Mouse (Mus musculus) brown adipose tissue, adult 24 weeks (tissue): ENCODE measurements around the gene Magi1. TPM values are rescaled to one million over a fixed set of nuclear protein-coding genes. Genes with fewer than 3 reads are reported as not detected.

Source experiments
- H3K27ac ChIP-seq: fragments of 200-500 bp; replicated peaks from 2 replicates; pipeline ENCODE4 v1.5.1; 2012; ENCODE audit warnings: low read depth, mild to moderate bottlenecking, low read length
- H3K4me1 ChIP-seq: fragments of 200-500 bp; 2 replicates; pipeline ENCODE4 v1.6.1; 2012; ENCODE audit warnings: low read length, mixed read lengths; ENCODE audit not compliant: control insufficient read depth, insufficient read depth, insufficient read length
- H3K4me3 ChIP-seq: fragments of 200-500 bp; 2 replicates; pipeline ENCODE4 v1.5.1; 2012; ENCODE audit warnings: low read depth, mild to moderate bottlenecking, low read length, moderate library complexity; ENCODE audit not compliant: insufficient read depth
- polyA plus RNA-seq: library from polyadenylated mRNA; stranded (reverse); fragments of >200 nt; gene quantifications from 2 replicates; pipeline ENCODE4 v1.2.4, GENCODE M21; 2012; ENCODE audit not compliant: missing spikeins, insufficient read depth, insufficient read length

Magi1 gene
- polyA plus RNA-seq, 1 experiment, result 4.5 TPM

DNA sequence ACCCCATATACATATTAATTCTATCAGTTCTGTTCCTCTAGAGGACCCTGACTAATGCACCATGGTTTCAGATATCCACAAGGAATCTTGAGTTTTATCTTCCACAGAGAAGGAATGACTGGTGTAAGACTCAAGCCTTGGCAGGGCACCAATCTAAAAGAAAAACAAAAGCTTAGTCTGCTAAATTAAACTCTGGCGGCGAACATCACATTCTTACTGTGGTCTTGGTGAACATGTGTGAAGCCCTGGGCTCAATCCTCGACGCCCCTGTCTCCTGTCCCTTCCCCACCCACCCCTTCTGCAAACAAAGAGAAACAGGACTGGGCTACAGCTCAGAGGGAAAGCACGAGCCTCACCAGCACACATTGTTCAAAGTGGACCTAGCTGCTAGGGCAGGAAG lies 182.5 kb downstream of the Magi1 start:
- Histone ChIP-seq H3K27ac (no peak overlapping the region), H3K4me3 (no peak overlapping the region), H3K4me1 (peaks cover 12% of the 10 kb centered on the region; the same call in 1 of the 2 replicates)

DNA sequence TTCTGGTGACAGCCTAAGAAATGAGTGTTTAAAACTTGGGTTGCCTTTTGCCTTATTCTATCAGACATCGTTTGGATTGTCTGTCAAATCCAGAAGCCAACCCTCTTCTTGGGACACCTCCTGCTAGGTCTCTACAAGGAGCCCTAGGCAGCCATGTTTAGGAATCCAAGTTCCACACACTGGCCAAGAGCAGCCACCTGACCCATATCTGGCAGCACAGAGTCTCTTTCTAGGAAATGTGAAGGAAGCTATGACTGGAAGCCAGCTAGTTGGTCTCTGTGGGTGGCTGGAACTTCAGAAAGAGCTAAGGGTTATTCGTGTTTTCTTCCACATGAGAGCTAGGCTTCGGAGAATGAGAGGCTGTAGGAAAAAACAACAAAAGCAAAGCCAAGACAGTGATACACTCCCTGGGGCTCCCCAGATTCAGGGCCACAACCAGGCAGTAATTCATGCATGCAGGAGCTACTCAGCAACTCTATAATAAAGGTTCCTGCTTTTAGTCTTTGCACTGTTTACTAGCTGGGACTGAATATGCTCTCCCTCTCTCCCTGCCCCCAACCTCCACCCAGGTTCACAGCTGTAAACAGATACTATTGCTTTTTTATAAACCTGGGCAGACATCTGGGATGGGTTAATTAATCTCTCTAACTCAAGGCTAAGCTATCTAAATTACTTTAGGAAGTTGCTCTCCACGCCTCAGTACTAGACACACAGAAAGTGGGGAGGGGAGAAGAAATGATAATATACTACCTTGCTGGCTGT lies 188.6 kb downstream of the Magi1 start:
- Histone ChIP-seq H3K27ac (no peak overlapping the region), H3K4me3 (no peak overlapping the region), H3K4me1 (peaks cover 14% of the 10 kb centered on the region)

DNA sequence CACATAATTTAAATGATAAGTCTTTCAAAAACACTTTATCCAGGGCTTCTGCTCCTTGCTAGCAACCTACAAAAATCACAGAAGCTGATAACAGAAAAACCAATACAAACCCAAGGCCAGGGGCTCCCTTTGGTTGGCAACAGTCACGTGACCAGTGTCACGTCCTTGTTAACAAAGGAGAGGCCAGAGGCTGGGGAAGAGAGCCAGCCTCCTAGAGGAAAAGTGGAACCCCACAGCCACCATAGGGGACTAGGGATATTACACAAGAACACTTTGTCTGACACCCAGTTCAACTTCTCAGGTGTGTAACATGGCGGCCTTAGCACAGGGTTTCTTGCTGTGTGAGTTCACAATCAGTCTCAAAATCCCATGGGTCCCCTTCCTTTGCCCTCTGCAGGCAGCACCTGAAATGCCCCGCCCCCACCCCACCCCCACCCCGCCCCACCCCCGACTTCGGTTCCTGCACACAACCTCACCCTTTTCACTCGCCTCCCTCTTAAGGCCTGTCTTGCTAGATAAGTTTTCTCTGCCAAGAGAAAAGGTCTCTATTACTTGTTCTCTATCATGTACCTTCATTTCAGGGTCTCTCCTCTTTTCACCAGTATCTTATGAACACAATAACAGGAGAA lies 190.6 kb downstream of the Magi1 start:
- no peak overlapping the region for H3K27ac ChIP-seq
- no peak overlapping the region for H3K4me3 ChIP-seq
- H3K4me1 ChIP-seq, result peaks cover 13% of the 10 kb centered on the region

DNA sequence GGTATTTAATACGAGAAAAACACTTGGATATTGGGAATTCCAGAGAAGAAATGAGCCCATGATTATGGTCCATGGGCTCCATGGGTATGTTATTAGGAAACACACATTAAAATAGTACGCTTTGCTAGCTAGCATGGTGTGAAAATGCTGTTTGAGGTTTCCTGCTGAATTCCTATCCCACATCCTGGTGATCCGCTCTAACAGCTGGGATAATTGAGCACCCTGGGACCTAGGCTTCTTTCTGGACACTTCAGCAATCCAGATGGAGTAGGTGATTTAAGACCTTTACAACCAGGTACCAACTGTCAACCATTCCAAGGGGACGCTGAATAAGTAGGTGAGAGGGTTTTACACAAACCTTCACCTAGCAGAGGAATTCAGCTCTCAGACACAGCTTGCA lies 191.2 kb downstream of the Magi1 start:
- peaks cover 13% of the 10 kb centered on the region for H3K4me1 ChIP-seq
- H3K27ac ChIP-seq, result no peak overlapping the region

DNA sequence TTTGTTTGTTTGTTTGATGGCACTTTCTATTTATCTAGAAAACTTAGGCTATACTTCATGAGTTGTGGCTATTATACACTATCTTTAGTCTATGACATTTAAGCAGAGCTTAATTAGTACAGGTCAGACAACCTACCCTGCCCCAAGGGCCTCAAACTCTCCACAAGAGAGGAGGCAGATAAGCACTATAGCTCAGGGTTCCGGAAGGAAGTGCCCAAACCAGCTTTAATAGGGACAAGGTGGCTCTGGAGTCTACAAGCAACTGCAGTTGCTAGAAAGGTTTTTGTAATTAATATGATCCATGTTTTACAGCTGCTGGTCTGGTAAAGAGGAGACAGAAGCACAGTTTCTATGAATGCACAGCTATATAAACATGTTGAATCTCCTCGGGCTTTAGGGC lies 196.9 kb downstream of the Magi1 start:
- Histone ChIP-seq H3K4me1 (peaks cover 9% of the 10 kb centered on the region; the same call in 1 of the 2 replicates), H3K27ac (no peak overlapping the region), H3K4me3 (no peak overlapping the region)

More for the DNA sequence above, 191.2 kb downstream of the Magi1 start:
- no peak overlapping the region for H3K4me3 ChIP-seq

DNA sequence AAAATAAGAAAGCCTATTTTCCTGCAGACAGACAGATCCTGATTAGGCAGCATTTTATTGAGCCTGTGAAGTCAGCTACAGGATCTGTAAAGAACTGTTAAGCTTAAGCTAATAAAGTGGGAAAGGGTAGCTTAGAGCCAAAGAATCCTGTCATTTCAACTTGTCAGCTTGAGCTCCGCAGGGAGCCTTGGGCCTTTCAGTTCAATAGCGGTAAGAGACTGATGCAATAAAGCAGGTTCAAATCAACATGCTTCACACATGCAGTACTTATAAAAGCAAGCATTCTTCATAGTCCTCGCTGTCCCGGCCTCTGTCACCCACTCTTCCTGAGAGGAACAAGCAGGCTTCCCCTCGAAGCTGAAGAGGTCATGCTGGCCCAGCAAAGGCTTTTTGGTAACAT lies 199.0 kb downstream of the Magi1 start:
- H3K4me1 ChIP-seq, result peaks cover 12% of the 10 kb centered on the region; the same call in 1 of the 2 replicates
- H3K27ac ChIP-seq, result no peak overlapping the region
- no peak overlapping the region for H3K4me3 ChIP-seq

DNA sequence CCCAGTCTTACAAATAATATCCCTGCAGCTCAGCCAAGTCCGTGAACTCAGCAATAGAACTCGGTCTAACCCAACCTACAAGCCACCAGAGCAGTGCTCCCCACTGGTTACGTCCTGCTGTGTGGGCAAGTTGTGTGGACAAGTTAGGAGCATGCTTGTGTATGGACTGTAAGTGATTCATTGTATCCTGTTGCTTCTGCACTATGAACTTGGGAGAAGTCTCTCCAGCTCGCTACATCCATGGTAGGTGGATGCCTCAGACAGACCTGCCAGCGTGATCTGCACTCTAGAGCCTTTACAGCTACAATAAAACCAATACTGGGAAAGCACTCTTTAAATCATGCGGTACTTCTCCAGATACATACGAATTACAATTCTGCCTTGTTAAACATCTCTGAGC lies 200.3 kb downstream of the Magi1 start:
- no peak overlapping the region for H3K27ac ChIP-seq
- no peak overlapping the region for H3K4me3 ChIP-seq
- H3K4me1 ChIP-seq, result peaks cover 16% of the 10 kb centered on the region; the same call in 1 of the 2 replicates

DNA sequence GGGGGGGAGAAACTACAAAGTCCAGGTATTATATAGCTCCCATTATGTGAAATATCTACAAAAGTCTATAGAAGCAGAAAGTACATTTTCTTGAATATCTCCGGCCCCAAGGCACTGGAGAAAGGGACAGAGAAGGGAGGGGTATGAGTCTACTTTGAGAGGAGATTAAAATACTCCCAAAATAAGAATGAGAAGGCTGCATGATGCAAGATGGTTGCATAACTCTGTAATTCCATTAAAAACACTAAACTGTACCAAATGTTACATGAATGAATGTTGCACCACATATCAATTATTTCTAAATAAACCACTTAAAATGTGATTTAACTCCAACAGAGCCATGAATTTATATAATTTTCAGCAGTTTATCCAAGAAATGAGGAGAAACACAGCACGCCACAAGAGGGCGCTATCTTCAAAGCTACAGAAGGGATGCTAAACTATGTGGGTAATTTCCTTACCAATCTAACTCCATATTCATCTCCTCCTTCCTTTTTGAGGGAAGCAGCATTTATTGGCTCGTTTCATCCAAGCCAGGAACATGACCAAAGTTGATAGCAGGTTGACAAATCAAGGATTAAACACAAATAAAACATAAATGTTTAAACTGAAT lies 202.7 kb downstream of the Magi1 start:
- Histone ChIP-seq H3K4me3 (no peak overlapping the region), H3K27ac (no peak overlapping the region), H3K4me1 (peaks cover 14% of the 10 kb centered on the region; the same call in 1 of the 2 replicates)

DNA sequence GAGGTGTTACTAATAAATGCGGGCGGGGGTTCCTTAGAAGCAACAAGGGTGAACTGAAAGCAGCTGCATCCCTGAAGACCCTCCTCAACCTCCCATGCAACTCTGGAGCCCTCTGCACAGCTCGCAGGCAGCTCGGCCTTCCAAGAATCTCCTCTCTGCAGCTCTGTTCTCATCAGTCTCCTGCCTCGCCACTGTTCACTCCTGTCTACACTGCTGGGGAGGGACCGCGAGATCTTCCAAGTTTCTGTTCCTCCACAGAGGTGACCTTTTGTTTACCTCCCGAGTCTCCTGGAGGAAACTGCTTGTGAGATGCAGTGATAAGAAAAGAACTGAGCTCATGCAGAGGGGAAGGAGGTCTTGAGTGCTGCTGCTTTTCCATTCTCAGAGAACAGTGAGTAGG lies 204.8 kb downstream of the Magi1 start:
- Histone ChIP-seq H3K4me1 (0 out of 2 replicates have a peak, but pooled peaks cover 12% of the 10 kb centered on the region), H3K4me3 (no peak overlapping the region), H3K27ac (no peak overlapping the region)

DNA sequence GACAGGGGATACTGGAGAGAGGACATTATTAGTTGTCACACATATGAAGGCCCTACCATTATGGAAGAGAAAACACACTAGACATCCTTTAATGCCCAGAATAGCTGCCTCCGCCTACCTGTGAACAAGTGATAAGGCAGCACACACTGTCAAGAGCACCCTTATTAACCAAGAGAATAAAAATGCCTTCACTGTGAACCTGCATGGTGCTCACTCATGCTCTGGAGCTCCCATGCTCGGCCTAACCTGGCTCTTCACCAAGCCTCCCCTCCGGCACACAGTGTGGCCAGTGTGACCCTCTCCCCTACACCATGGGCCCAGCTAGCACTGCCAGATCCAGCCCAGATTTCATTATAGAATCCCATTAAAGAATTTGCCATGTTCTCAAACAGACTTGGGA lies 206.7 kb downstream of the Magi1 start:
- Histone ChIP-seq H3K4me1 (peaks cover 14% of the 10 kb centered on the region; the same call in 1 of the 2 replicates), H3K27ac (no peak overlapping the region), H3K4me3 (no peak overlapping the region)

DNA sequence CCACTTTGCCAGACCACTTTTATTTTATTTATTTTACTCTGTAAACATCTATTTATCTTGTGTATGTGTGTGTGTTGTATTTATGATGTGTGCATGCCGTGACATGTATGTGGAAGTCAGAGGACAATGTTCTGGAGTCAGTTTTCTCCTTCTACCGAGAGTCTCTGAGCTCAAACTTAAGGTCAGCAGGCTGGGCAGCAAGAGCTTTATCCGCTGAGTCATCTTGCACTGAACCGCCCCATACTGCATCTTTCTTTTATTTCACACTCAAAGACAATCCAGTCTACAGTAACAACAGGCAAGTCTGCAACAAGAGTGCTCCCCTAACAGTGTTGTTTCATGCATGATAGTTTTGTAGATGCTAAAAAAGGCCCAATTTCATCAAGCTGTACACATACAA lies 207.7 kb downstream of the Magi1 start:
- H3K4me1 ChIP-seq, result peaks cover 16% of the 10 kb centered on the region; the same call in 1 of the 2 replicates
- H3K4me3 ChIP-seq, result no peak overlapping the region
- no peak overlapping the region for H3K27ac ChIP-seq

DNA sequence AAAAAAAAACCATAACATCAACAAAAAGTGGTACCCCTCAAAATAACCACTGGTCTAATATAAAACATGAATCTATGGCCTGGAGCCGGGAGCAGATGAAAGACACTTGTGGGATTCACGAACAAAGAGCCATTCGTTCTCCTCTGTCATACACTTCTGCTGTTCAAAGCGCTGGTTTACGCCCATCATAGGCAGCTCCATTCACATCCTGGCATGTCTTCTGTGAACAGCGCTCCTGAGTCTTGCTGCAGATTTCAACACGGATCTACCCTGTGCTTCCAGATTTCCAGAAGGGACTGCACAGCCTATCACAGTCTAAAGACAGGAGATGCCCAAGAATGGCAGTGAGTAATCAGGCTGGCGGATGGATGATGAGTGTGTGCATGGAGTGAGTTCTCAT lies 208.5 kb downstream of the Magi1 start:
- no peak overlapping the region for H3K4me3 ChIP-seq
- H3K4me1 ChIP-seq, result peaks cover 16% of the 10 kb centered on the region; the same call in 1 of the 2 replicates
- H3K27ac ChIP-seq, result no peak overlapping the region

DNA sequence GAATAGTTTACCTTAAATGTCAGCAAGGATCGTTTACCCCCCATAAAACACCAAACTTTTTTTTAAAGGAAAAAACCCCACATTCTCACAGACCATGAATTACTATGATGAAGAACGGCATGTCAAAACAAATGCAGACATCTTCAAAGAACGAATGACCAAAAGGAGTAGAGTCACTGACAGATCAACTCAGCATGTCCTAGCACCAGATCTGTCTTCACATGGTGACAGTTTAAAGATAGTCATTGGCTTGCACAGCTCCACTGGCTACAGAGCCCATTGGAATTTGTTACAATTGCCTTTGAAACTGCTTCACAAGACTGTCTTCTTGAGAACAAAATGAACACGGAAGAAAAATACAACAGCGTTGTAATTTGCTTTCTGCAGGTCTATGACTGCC lies 212.0 kb downstream of the Magi1 start:
- Histone ChIP-seq H3K27ac (no peak overlapping the region), H3K4me1 (peaks cover 8% of the 10 kb centered on the region), H3K4me3 (no peak overlapping the region)

DNA sequence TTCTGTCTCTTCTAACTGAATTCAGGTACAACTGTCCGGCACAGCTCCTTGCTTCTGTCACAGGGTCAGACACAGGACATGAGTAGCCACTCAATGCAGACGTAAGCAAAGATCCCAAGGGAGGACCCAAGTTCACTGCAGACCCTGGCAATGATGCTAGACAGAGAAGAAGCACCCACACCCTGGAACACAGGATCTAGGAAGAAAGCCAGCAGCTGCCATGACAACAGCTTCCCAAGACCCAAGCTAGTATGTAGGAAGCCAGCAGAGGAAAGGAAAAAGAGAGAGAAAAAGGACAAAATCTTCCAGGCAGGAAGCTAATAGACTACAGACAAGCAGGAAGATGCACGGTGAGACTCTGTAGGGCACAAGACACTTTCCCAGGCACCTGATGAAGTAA lies 213.0 kb downstream of the Magi1 start:
- H3K27ac ChIP-seq, result no peak overlapping the region
- peaks cover 8% of the 10 kb centered on the region for H3K4me1 ChIP-seq
- H3K4me3 ChIP-seq, result no peak overlapping the region

DNA sequence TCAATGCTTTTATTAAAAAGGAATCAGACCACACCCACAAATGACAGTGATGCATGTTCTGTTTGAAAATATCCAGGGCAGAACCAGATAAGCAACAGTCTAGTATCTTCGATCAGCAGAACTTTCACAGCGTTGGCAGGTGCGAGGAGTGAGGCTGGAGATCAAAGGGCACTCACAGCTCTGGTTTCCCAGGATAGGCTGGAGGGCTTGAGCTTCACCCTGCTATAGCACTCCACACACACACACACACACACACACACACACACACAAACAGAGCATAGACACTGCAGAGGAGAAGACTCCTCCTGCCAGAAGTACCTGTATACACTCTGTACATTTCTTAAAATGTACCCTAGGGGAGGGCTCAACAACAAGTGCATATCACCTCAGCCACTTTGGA lies 214.3 kb downstream of the Magi1 start:
- no peak overlapping the region for H3K4me3 ChIP-seq
- no peak overlapping the region for H3K27ac ChIP-seq
- peaks cover 6% of the 10 kb centered on the region for H3K4me1 ChIP-seq
